10 mouse cellular contexts compared by ENCODE assay signal in the genomic region with DNA sequence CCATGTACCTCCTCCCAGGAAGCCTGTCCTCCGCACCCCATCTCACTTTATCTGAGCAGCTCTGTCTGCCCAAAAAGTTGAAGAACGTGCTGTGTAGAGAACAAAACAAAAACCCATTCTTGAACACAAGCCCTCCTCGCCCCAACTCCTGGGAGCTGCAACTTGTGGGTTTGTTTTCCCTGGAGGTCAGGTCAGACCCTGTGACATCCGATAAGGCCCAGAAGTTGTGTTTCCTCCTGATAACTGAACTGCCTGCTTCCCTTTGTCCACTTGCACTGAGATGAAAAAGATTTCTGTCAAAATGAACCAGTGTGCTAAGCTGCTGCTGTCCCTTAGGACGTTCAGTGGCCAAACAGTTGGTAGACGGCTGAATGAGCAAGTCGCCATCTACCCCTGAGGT. TPM values are rescaled to one million over a fixed set of nuclear protein-coding genes. Genes with fewer than 3 reads are reported as not detected.
DNase-seq lines count a peak whose midpoint lies in the region; ATAC-seq and TF ChIP-seq lines count a peak whose summit lies in the region.
"Had no signal": no experiment of that assay in that cellular context is flagged by ENCODE, and none has a peak within 500 bp of the region (broad histone marks: within the 10 kb centered on the region; RNA-seq: fewer than 3 reads in every experiment).

No protein-coding gene starts in this region.

- H3K36me3 ChIP-seq in heart, embryonic 12.5 days = no peaks in the 10 kb centered on the region
- H3K36me3 ChIP-seq in embryonic facial prominence, embryonic 11.5 days (replicated peaks; ENCODE audit: control insufficient read depth, insufficient read depth, low read depth, low read length) = no peaks in the 10 kb centered on the region
- H3K36me3 ChIP-seq in hindbrain, postnatal 0 days (ENCODE audit: insufficient read depth, low read length) = no peaks in the 10 kb centered on the region
- H3K36me3 ChIP-seq in midbrain, embryonic 11.5 days (ENCODE audit: control insufficient read depth, insufficient read depth, low read length) = no peaks in the 10 kb centered on the region

- peaks cover 39% of the 10 kb centered on the region for H3K27me3 ChIP-seq in heart, embryonic 12.5 days (replicated peaks)
- H3K27me3 ChIP-seq in embryonic facial prominence, embryonic 11.5 days (ENCODE audit: control insufficient read depth, insufficient read depth, low read length) = peaks cover 4% of the 10 kb centered on the region
- peaks cover 8% of the 10 kb centered on the region for H3K27me3 ChIP-seq in hindbrain, postnatal 0 days (ENCODE audit: insufficient read depth, low read length)
- peaks cover 34% of the 10 kb centered on the region for H3K27me3 ChIP-seq in midbrain, embryonic 11.5 days (ENCODE audit: control insufficient read depth, insufficient read depth, low read length)

- peaks cover 22% of the 10 kb centered on the region for H3K4me1 ChIP-seq in heart, embryonic 12.5 days (replicated peaks)
- H3K4me1 ChIP-seq in embryonic facial prominence, embryonic 11.5 days (ENCODE audit: control insufficient read depth, insufficient read depth, low read length) = peaks cover 2% of the 10 kb centered on the region; the same call in 1 of the 2 replicates
- H3K4me1 ChIP-seq in hindbrain, postnatal 0 days (ENCODE audit: insufficient read depth, low read length) = peaks cover 5% of the 10 kb centered on the region; the same call in 1 of the 2 replicates
- peaks cover 23% of the 10 kb centered on the region for H3K4me1 ChIP-seq in midbrain, embryonic 11.5 days (ENCODE audit: control insufficient read depth, insufficient read depth, low read length)

- no peak for TF ChIP-seq CTCF in hindbrain, postnatal 0 days (IDR thresholded peaks at IDR 0.05; ENCODE audit: low read depth)

- WGBS in heart, embryonic 12.5 days = 34% methylated on average over 7 of the region's 7 CpGs
- WGBS in embryonic facial prominence, embryonic 11.5 days = 28% methylated on average over 7 of the region's 7 CpGs
- WGBS in hindbrain, postnatal 0 days = 54% methylated on average over 7 of the region's 7 CpGs
- WGBS in midbrain, embryonic 11.5 days = 48% methylated on average over 7 of the region's 7 CpGs

- no peak overlapping the region for H3K27ac ChIP-seq in heart, embryonic 12.5 days (ENCODE audit: poor library complexity, severe bottlenecking)
- no peak overlapping the region for H3K27ac ChIP-seq in embryonic facial prominence, embryonic 11.5 days (replicated peaks; ENCODE audit: low read depth, low read length)
- H3K27ac ChIP-seq in hindbrain, postnatal 0 days = no peak overlapping the region
- no peak overlapping the region for H3K27ac ChIP-seq in midbrain, embryonic 11.5 days (ENCODE audit: low read depth, low read length)

- H3K9me3 ChIP-seq in heart, embryonic 12.5 days (replicated peaks) = 0 out of 2 replicates have a peak, but pooled peaks cover 3% of the 10 kb centered on the region
- H3K9me3 ChIP-seq in embryonic facial prominence, embryonic 11.5 days (replicated peaks; ENCODE audit: control insufficient read depth, low read length) = no peaks in the 10 kb centered on the region
- H3K9me3 ChIP-seq in hindbrain, postnatal 0 days (ENCODE audit: low read length) = no peaks in the 10 kb centered on the region
- peaks cover 2% of the 10 kb centered on the region; the same call in 1 of the 2 replicates for H3K9me3 ChIP-seq in midbrain, embryonic 11.5 days (ENCODE audit: control insufficient read depth, low read length)

- peak overlapping the region; percentile 87 for H3K4me2 ChIP-seq in heart, embryonic 12.5 days
- H3K4me2 ChIP-seq in embryonic facial prominence, embryonic 11.5 days (ENCODE audit: low read depth, low read length) = peak overlapping the region; percentile 93
- H3K4me2 ChIP-seq in hindbrain, postnatal 0 days (ENCODE audit: low read depth, low read length) = peak overlapping the region; percentile 62
- peak overlapping the region; percentile 80 for H3K4me2 ChIP-seq in midbrain, embryonic 11.5 days

- no peak for DNase-seq in heart, adult 9 months (ENCODE audit: low spot score in 2 of 2)
- DNase-seq in embryonic facial prominence, embryonic 11.5 days (ENCODE audit: low spot score) = no peak
- no peak for DNase-seq in hindbrain, postnatal 0 days (ENCODE audit: low spot score)
- peak; percentile 88 for DNase-seq in midbrain, embryonic 11.5 days (ENCODE audit: low spot score, missing footprints)
- DNase-seq in ovary, postnatal 10 days (ENCODE audit: low spot score) = no peak
- DNase-seq in frontal cortex, postnatal 10 days (ENCODE audit: low spot score in 2 of 2) = no peak
- DNase-seq: adrenal gland, postnatal 25 days had no signal

- H3K9ac ChIP-seq in heart, embryonic 12.5 days = 0 out of 2 replicates have a peak overlapping the region, but pooled peaks have one; percentile 58
- H3K9ac ChIP-seq in embryonic facial prominence, embryonic 11.5 days (replicated peaks; ENCODE audit: low read length) = no peak overlapping the region
- H3K9ac ChIP-seq in hindbrain, postnatal 0 days (replicated peaks; ENCODE audit: low read length) = 0 out of 2 replicates have a peak overlapping the region, but pooled peaks have one; percentile 41
- no peak overlapping the region; the same call in 1 of the 2 replicates for H3K9ac ChIP-seq in midbrain, embryonic 11.5 days (ENCODE audit: low read length)

- ATAC-seq in heart, embryonic 12.5 days (ENCODE audit: insufficient number of reproducible peaks, low FRiP score) = peak; percentile 76
- no peak for ATAC-seq in embryonic facial prominence, embryonic 11.5 days (replicated peaks; ENCODE audit: insufficient number of reproducible peaks, low FRiP score, low TSS enrichment, low read depth)
- no peak for ATAC-seq in hindbrain, postnatal 0 days
- no peak for ATAC-seq in midbrain, embryonic 11.5 days (ENCODE audit: low FRiP score)
- ATAC-seq in cerebellum, adult (ENCODE audit: insufficient number of reproducible peaks, low FRiP score, low TSS enrichment) = no peak

- H3K4me3 ChIP-seq in heart, embryonic 12.5 days = peak overlapping the region; percentile 54
- H3K4me3 ChIP-seq in embryonic facial prominence, embryonic 11.5 days (ENCODE audit: low read depth, low read length) = no peak overlapping the region; the same call in 1 of the 2 replicates
- peak overlapping the region; percentile 35; the same call in 1 of the 2 replicates for H3K4me3 ChIP-seq in hindbrain, postnatal 0 days (ENCODE audit: low read length)
- H3K4me3 ChIP-seq in midbrain, embryonic 11.5 days (ENCODE audit: low read depth, low read length) = peak overlapping the region; percentile 40; the same call in 1 of the 2 replicates

RNA-seq across cellular contexts. Expression of a gene that starts 0.9 kb away (rescaled TPM):
- 11.2 and 12.0 TPM in 2 replicates for polyA plus RNA-seq in heart, embryonic 12.5 days (2016; fragmentation: Nextera tagmentation; extraction: Ambion mirVana)
- 11.9 and 14.0 TPM in 2 replicates for polyA plus RNA-seq in embryonic facial prominence, embryonic 11.5 days (2014; fragmentation: Nextera tagmentation; extraction: Ambion mirVana)
- total RNA-seq in hindbrain, postnatal 0 days (2014; rRNA removed) = 11.4 and 13.7 TPM in 2 replicates
- 21.3 and 21.7 TPM in 2 replicates for polyA plus RNA-seq in hindbrain, postnatal 0 days (2015; fragmentation: Nextera tagmentation; extraction: Ambion mirVana)
- 16.0 and 19.0 TPM in 2 replicates for polyA plus RNA-seq in midbrain, embryonic 11.5 days (2014; fragmentation: Nextera tagmentation; extraction: Ambion mirVana)

RNA-seq across cellular contexts. Expression of a gene that starts 42.6 kb away (rescaled TPM):
- not detected in 2 replicates for polyA plus RNA-seq in heart, embryonic 12.5 days (2016; fragmentation: Nextera tagmentation; extraction: Ambion mirVana)
- polyA plus RNA-seq in embryonic facial prominence, embryonic 11.5 days (2014; fragmentation: Nextera tagmentation; extraction: Ambion mirVana) = not detected in 2 replicates
- total RNA-seq in hindbrain, postnatal 0 days (2014; rRNA removed) = not detected in 2 replicates
- polyA plus RNA-seq in hindbrain, postnatal 0 days (2015; fragmentation: Nextera tagmentation; extraction: Ambion mirVana) = 0.05 TPM in 1 of 2 replicates, not detected in the other
- polyA plus RNA-seq in midbrain, embryonic 11.5 days (2014; fragmentation: Nextera tagmentation; extraction: Ambion mirVana) = not detected in 2 replicates
- total RNA-seq: adrenal gland, postnatal 25 days had no signal
- polyA plus RNA-seq: C2C12 had no signal

Comparison
In these comparisons a context has a peak if more than half of its experiments do, and no peak if none do; other contexts are left out.
1. H3K9ac ChIP-seq: peak in heart, embryonic 12.5 days (single experiment) and hindbrain, postnatal 0 days (single experiment); none in embryonic facial prominence, embryonic 11.5 days (single experiment) and midbrain, embryonic 11.5 days (single experiment).
2. Peak in every context shown above with its lines, with median percentiles within 50 percentile points of each other: H3K4me2 ChIP-seq.